Mouse (Mus musculus) heart, adult 2 months (tissue): ENCODE results near the gene Doc2g.

Source experiments
- CTCF ChIP-seq: fragments of 200-600 bp; IDR thresholded peaks from 2 replicates; pipeline ENCODE4 v1.8.1; 2022; ENCODE audit warnings: antibody characterized with exemption, mild to moderate bottlenecking, moderate library complexity
- EP300 ChIP-seq: fragments of 200-500 bp; IDR thresholded peaks from 2 replicates; pipeline ENCODE4 v1.6.1; 2011; ENCODE audit warnings: low read depth, low read length, control low read depth; ENCODE audit not compliant: insufficient read depth

DNA sequence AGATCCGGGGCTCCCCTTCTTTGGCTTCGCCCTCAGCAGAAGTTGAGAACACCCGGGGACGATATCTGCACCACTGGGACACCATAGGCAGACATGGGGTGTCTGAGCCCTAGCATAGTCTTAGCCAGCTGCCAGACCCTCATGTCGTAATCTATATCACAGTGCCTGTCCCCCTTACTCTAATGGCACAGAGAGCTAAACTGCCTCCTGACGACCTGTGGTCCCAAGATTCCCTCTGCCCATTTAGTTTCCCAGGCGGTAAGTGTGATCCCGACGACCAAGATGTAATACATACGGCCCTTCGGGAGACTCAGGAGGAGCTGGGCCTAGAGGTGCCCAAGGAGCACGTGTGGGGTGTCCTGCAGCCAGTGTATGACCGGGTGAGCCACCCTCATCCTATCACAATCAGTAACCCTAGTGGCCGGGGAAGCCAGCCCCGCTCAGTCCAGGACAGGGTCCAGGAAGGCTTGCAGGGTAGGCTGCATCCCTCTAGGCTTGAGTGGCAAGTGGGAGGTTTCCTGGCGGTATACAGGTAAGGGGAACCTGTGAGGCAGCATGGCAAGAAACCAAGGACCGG lies 2.1 kb upstream of the Doc2g start:
- TF ChIP-seq CTCF (no peak), EP300 (no peak)
